Mouse (Mus musculus) embryo, embryonic 10 days (tissue): ENCODE results near the gene Cdk2.

Experiments
- DNase-seq: peaks from one replicate; pipeline ENCODE4 v3.0.0-alpha.2; 2015; ENCODE audit warnings: low spot score

Cdk2 gene

DNA sequence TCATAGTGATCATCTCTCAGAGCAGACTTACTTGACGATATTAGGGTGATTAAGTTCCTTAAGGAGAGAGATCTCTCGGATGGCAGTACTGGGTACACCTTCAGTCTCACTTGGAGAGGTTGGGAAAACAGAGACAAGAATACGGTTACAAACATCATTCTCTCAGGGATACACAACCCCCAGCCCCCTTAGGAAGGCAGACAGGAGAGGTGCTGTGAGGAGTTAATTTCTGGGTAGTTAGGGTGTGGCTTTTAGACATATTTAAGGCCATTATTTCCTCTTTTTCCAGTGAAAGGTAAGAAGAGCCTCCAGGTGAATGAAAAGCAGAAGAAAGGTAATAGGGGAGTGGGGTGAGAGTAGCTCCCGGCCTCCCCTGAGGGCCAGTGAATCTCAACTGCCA is 936 bp downstream of the Cdk2 start, which contains the start of gene Pmel:
Pmel (plus strand) TSS at position 301 of the 400 bp plus-strand sequence.
- no peak for DNase-seq

DNA sequence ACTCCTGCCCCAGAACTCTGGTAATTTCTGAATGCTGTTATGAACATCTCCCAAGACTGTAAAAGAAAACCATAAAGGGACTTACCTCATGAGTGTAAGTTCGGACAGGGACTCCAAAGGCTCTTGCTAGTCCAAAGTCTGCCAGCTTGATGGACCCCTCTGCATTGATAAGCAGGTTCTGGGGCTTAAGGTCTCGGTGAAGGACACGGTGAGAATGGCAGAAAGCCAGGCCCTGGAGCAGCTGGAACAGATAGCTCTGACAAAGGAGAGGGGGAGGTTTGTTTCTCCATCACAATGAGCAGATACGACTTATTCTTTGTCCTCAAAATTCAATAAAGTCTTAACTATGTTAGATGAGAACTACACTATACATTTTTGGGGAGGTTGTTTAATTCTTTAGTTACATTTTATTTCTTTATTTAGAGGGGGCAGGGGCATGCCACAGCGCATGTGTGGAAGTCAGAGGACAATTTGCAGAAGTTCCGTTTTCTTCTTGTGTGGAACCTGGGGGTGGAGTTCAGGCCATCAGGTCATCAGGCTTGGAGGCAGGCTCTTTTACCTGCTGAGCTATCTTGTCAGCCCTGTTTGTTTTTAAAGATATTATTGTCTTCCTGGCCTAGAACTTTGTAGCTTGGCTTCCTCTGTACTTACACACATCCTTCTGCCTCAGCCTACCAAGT is 2.4 kb downstream of the Cdk2 start:
- no peak for DNase-seq

DNA sequence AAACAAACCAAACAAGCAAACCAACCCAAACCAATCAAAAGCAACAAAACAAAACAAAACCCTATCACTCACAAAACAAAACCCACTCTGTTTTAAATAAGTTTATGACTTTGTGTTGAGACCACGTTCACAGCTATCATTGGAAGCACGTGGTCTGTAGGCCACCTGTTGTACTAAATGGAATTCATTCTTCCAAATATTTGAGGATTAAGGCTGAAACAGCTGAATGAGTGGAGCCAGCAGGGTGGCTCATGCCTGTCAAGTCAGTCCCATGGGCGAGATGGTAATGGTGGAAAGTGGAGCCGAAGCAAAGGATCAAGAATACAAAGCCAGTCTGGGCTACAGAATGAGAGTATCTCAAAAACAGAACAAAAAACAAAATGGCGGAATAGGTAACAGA is 4.1 kb downstream of the Cdk2 start:
- no peak for DNase-seq

DNA sequence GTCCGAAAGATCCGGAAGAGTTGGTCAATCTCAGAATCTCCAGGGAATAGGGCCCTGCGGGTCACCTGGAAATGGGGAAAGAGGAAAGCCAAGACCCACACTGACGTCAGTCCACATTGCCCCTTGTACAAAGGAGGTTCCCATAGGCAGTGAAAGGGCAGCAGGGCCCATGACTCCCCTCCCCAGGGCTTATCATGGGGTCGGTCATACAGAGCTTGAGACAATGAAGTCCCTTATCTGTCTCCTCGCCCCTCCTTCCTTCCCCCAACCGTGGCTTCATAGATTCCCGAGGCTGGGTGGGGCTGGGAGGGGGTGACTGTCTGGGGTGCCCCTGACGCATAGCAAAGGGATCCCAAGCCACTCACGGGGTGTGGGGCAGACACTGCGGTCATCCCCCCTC is 5.2 kb downstream of the Cdk2 start:
- DNase-seq: no peak

DNA sequence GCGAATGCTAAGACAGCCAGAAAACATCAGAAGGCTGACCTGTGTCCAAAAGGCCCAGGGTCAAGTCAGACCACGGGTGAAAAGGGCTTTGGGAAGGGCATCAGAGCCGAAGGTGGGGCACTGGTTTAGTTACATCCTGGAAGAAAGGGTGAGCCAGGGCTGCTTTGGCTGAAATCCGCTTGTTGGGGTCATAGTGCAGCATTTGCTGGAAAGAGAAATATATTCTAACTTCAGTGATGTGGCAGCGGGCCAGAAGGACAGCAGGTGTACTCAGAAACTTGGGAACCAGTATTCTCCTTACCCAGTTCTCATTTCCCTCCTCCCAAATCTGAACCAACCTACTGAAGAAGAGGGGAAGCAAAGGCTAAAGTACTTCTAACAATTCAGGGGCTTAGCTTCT is 5.8 kb downstream of the Cdk2 start:
- DNase-seq: no peak

DNA sequence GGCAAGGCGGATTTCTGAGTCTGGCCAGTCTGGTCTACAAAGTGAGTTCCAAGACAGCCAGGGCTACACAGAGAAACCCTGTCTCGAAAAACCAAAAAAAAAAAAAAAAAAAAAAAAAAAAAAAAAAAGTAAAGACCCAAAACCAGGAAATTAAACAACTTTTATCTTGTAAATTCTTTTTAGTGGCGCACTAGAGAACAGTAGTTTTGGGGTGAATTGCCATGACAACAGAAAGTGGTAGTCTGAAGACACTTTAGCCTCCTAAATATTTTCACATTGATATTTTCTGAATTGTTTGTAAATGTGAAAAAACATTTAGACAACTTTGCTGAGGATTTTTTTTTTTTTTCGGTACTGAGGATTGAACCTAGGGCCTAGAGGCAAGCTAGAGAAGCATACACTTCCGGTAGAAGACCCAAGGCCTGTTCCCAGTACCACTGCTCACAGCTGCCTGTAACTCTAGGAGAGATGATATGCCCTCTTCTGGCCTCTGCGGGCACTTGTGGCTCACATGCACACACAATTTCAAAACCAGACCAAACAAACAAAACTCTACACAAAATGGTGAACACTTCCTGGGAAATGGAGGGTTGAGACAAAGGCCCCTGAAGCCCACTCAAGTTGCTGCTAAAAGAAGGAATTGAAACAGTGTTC is 7.6 kb downstream of the Cdk2 start:
- no peak for DNase-seq

DNA sequence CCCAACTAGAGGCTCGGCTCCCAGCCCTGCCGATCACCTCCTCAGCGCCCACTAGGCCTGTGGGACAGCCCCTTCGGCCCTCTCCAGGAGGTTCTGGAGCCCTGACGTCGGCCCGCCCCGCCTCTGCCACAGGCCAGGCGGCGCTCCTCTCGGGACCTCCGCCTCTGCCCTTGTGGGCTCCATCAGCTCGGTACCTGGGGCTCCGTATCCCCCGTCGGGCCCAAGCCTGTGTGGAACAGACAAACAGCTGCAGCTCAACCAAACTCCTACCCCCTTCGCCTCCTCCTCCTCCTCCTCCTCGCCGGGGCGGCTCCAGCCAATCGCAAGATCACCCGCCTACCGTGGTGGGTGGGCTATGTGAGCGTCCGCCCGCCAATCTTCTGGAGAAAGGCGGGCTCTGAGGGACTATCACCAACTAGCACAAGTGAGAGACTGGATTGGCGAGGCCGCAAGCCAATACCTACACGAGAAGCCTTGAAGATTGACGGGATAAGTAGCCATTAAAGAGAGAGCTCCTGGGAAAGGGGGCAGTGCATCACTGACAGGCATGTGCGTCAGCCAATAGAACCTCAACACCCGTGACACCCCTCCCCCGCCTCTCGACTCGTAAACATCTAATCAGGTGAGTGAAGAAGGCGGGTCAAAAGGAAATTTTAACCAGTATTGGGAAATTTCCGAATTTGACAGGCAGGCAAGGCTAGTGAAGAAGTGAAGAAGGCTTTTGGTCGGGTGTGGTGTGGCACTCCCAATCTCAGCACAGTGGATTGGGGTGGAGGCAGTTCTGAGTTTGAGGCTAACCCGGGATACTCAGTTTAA is 8.6 kb downstream of the Cdk2 start, which contains the start of gene Rab5b:
Rab5b (minus strand) TSS at position 273 of the 816 bp plus-strand sequence.
- peak; percentile 99 for DNase-seq

DNA sequence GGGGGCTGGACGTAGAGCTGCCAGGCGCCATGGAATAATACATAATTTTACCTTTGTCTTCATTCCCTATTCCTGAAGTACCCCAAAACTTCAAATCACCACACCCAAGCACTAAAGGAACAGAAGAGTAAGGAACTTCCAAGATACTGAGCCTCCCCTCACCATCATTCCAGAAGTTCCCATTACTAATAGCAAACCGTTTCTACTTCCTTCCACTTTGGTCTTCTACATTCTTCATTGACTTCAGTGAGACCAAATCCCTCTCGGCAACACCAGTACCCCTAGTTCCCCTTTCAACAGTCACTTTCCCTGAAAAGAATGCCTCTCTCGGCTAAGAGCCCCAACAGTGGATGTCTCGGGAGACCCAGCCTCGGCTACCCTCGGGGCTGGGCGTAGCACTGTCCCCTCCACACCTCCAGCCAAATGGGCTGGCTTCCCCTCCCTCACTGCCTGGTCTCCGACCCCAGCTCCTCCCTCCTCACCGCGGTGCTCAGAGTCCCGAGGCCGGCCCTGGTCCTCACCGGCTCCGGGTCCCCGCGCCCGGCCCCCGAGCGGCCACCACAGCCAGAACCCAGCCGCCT is 9.3 kb downstream of the Cdk2 start:
- no peak for DNase-seq

DNA sequence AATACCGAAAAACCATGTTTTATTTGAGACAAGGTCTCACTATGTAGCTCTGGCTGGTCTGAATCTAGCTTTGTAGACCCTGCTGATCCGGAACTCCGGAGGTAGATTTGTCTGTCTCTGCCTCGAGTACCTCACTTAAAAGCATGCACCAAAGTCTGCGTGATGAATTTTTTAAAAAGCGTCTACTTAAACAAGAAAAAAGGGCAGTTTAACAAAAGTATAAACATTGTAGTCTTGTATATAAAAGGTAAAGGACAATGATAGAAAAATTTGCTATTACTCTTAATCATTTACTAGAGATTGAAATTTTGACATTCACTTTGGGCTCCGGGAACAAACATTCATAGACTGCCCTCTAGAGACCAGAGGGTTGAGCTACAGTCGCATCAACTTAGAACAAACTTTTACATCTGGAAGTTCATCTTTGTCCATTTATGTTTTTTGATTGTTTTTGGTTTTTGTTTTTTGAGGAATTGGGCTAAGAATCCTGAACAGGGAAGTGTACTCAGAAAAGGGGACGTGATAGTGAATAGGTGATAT is 30.3 kb downstream of the Cdk2 start:
- DNase-seq: peak; percentile 63

DNA sequence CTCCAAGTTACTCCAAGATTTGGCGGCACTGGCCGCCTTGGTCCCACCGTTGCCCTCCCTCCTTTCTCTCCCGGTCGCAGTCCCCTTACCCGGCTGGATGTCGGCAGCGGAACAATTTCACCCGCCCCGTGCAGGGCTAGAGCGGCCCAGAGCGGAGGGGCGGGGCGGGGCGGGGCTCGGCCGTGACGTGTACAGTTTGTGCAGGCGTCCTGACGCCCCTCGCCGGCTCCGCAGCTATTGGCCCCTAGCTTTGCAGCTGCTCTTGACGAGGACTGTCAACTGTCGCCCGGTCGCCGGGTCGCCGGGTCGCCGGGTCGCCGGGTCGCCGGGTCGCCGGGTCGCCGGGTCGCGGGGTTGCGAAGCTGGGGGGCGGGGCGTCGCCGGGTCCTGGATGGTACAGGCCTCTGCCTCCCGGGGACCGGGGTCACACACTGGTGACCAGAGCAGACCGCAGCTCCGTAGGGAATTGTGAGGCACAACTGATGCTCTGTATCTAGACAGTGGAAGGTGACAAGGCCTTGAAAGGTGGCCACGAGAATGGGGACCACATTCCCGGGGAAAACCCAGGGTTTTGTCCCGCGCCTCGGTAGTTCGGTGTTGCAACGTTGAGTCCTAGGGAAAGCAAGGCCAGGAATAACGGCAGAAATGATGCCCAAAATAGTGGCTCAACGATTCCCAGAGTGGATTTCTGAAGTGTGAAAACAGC is 30.9 kb downstream of the Cdk2 start, which contains the start of gene Suox:
Suox (minus strand) TSS at position 311 of the 706 bp plus-strand sequence.
- peak; percentile 93 for DNase-seq

DNA sequence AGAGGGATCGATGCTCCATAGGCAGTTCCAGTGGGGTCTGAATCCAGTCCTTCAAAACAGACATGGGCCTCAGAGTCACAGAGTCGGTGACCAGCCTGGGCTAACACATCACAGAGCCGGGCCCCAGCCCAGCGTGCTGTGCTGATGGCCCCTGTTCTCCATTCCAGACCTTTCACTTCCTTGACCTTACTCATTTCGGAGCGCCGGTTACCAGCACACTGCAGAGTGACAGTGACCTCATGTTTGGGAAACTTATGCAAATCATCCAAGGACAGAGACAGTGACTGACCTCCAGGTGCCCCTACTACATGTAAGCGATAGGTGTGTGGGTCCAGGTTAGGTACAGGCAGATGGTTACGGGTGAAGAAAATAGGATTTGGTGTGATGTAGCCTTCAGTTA is 33.7 kb downstream of the Cdk2 start:
- DNase-seq: no peak

DNA sequence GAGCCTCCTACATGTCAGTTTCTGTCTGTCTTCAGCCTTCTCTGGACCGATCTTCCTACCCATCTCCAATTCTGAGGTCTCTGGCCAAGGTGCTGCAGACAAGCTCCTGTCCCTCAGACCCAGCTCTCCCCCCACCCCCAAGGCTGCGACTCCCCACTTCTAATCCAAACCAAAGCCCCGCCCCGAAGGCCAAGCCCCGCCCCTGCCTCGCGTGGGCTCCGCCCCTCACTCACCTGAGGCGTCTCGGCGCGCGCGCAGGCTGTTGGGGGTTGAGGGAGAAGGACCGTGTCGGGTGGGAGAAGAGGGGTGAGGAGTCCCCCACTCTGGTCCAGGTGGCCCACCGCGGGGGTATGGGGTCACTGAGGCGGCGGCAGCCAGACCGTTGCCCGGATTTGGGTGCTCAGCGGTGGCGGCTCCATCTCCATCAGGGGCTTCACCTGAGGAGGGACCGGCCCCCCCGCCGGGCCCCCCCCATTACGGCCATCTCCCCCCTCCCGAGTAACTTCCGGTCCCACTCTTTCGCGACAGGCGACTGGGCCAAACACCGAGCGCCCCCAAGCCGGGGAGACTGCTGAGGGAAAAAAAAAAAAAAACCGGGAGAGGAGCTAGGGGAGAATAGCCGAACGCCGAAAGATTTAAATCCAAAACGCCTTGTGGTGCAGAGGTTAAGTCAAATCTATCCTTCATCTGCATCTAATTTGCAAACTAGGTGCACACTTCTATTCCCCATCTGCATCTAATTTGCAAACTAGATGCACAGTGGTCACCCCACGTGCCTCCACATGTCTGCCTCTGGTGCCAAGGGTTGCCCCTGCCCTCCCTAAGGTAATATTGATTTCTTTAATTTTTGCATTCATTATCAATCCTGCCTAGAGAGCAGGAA is 35.8 kb downstream of the Cdk2 start:
- peak; percentile 47 for DNase-seq

DNA sequence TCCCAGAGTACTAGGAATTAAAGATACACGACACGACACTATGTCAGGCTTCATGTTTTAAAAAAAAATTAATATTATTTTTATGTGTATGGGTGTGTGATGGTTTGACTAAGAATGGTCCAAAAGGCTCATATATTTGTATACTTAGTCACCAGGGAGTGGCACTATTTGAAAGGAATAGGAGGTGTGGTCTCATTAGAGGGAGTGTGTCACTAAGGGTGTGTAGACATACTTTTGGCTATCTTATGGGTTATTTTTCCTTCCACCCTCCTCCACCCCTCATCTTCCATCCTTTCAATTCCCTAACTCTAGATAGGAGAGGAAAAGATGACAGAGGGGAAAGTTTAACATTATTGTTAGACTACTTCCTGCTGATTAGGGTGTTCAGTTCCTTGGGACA is 39.0 kb downstream of the Cdk2 start:
- no peak for DNase-seq

DNA sequence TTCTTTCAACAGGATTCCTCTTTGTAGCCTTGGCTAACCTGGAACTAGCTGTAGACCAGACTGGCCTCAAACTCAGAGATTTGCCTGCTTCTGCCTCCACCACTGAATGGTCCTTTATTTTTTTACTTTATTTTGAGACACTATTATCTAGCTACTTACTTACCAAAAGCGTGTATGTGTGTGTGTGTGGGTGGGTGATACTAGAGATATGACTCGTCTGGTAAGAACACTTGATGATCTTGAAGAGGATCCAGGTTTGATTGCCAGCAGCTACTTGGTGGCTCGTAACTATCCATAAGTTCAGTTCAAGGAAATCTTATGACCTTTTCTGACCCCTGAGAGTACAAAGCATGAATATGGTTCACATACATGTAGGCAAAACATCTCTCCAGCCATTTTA is 39.5 kb downstream of the Cdk2 start:
- no peak for DNase-seq

DNA sequence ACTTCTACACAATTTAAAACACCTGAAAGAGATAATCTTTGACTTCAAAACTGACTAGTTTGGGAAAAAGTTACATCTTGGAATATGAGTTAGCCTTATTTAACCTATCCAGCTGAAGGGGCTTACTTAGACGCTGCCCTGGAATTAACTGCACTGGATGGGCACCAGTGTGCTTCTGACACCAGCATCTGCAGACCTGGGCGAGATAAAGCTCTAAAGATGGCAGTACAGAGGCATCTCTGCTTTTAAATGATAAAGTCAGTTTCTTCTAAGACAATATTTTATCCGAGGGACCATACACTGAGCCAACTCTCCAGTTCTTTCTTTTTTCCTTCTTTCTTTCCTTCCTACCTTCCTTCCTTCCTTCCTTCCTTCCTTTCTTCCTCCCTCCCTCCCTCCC is 40.0 kb downstream of the Cdk2 start:
- no peak for DNase-seq

DNA sequence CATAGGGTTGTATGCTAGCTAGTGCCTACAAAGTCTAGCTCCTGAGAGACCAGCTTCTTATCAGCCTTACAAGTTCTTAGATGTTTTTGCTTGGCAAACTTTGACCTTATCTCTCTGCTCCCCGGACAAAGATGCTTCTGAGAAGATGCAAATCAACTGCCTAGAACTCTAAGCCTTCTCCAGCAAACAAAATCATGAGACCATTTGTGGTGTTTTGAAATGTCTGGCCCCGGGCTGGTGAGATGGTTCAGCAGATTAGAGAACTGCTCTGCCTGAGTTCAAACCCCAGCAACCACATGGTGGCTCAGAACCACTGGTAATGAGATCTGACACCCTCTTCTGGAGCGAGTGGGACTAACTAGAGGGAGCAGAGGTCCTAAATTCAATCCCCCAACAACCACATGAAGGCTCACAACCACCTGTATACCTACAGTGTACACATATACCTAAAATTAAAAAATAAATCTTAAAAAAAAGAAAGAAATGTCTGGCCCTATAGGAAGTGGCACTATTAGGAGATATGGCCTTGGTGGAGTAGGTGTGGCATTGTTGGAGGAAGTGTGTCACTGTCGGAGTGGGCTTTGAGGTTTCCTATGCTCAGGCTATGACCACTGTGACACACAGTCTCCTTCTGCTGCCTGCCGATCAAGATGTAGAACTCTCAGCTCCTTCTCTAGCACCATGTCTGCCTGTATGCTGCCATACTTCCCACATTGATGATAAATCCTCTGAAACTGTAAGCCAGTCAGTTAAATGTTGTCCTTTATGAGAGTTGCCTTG is 41.2 kb downstream of the Cdk2 start:
- DNase-seq: no peak

DNA sequence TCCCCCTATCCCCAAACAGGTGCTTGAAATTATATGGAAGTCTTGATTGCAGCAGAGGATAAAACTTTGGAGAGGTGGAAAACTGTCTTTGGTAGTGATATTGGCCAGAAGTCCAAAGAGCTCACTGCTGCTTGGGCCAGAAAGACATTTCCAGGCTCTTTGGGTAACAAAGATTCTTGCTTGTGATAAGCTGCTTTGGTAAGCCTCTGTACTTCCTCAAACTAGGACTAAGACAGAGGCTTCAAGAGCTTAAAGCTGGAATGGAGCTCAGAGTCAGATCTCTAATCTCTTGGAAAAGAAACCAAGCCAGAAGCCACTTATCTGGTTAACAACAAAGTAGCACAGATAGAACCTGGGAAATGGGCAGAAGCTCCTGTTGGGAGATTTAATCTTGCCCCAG is 42.4 kb downstream of the Cdk2 start:
- DNase-seq: no peak

DNA sequence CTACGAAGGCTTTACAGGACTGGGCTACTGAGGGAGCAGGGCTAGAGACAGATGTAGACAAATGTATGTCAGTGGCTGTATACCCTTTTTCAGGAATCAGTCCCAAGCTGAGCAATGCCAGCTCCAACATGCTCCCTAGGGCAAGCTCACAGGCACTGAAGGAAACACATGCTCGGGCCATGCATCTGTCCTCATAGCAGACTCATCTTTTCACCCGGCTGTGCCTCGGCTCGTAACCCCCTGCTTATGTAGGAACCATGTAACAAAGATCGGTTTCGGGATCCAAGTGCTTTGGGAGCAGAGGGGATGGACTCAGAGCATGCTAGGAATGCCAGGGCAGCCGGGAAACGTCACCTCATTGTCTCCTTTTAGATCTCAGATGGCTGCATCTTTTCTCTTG is 45.3 kb downstream of the Cdk2 start:
- DNase-seq: no peak

DNA sequence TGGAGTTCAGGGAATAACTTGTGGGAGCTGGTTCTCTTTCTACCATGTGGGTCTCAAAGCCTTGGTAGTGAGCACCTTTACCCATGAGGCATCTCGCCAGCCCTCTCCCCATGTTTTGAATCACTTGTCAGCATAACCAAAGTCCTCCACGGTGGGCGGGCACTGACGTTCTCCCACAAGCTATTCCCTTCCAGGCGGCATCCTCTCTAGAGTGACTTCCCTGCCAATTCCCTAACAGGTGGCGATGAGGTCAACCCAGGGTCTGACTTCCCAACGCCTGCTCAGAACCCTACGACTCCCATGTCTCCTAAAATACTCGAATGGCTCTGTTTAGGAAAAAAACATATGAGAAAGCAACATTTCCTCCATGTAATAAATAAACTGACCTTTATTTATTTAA is 47.0 kb downstream of the Cdk2 start:
- no peak for DNase-seq

DNA sequence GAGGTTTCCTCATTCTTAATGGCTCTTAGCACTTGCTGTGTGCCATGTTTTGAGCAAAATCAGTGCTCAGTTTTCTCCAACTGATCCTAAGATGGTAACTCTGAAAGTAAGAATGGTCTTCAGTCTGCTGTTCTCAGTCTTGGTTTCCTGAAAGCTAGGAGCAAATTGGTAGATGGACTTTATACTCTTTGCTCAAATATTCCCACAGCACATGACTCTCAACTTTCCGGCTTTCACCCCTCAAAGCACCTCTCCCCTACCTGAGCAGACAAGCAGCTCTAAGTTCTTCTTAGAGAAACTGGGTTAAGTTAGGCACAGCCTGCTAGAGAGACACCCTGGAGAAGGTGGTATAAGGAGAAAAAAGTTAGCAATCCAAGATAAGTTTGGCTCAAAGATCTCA is 48.1 kb downstream of the Cdk2 start:
- no peak for DNase-seq
